Mouse (Mus musculus) hindbrain, embryonic 10.5 days (tissue): Measurements from ENCODE around the gene Slc22a5. TPM values are rescaled to one million over a fixed set of nuclear protein-coding genes. Genes with fewer than 3 reads are reported as not detected.

Experiments
- DNase-seq: peaks from one replicate; pipeline ENCODE4 v3.0.0-alpha.2; 2017; ENCODE audit warnings: low spot score
- H3K27ac ChIP-seq: fragments of 300-500 bp; sonication (generic); 2 replicates; pipeline ENCODE4 v1.5.1; 2016; ENCODE audit warnings: mild to moderate bottlenecking, moderate library complexity
- H3K27me3 ChIP-seq: fragments of 300-500 bp; sonication (generic); 2 replicates; pipeline ENCODE4 v1.6.1; 2016; ENCODE audit warnings: mild to moderate bottlenecking; ENCODE audit not compliant: poor library complexity, insufficient read depth, severe bottlenecking
- H3K36me3 ChIP-seq: fragments of 300-500 bp; sonication (generic); 2 replicates; pipeline ENCODE4 v1.6.1; 2016; ENCODE audit warnings: mild to moderate bottlenecking, moderate library complexity
- H3K4me1 ChIP-seq: fragments of 300-500 bp; sonication (generic); replicated peaks from 2 replicates; pipeline ENCODE4 v1.6.1; 2016; ENCODE audit warnings: mild to moderate bottlenecking
- H3K4me3 ChIP-seq: fragments of 300-500 bp; sonication (generic); 2 replicates; pipeline ENCODE4 v1.5.1; 2016; ENCODE audit warnings: mild to moderate bottlenecking, moderate library complexity
- H3K9me3 ChIP-seq: fragments of 300-500 bp; sonication (generic); 2 replicates; pipeline ENCODE4 v1.6.1; 2016; ENCODE audit warnings: mild to moderate bottlenecking, moderate library complexity
- WGBS: fragments of 180-500 bp; shearing (Covaris S2); methylation state at CpG from one replicate; pipeline ENCODE4 v1.1.7; 2016; 5-methylcytosine and 5-hydroxymethylcytosine counted together
- polyA plus RNA-seq: library from polyadenylated mRNA; unstranded; fragments of >200 nt; fragmentation: Nextera tagmentation; extraction: Ambion mirVana; gene quantifications from 2 replicates; pipeline ENCODE4 v1.2.1, GENCODE M21; 2016

Gene Slc22a5
- polyA plus RNA-seq, 1 experiment from 2014 or later: 6.3 TPM

- Histone ChIP-seq H3K9me3 (no peaks in the 10 kb centered on the region), H3K4me3 (no peak overlapping the region), H3K27me3 (no peaks in the 10 kb centered on the region), H3K4me1 (peaks cover 3% of the 10 kb centered on the region; the same call in 1 of the 2 replicates), H3K36me3 (no peaks in the 10 kb centered on the region), H3K27ac (no peak overlapping the region)
- WGBS: 93% methylated on average over 13 of the region's 13 CpGs
- no peak for DNase-seq
Observed at GRCm38 (mm10) chr11:53820516-53821170, 70.8 kb downstream of the Slc22a5 start.

GRCm38 (mm10) chr11:53819511-53819910 lies 71.9 kb downstream of the Slc22a5 start:
- Histone ChIP-seq H3K36me3 (no peaks in the 10 kb centered on the region), H3K27me3 (no peaks in the 10 kb centered on the region), H3K4me1 (peaks cover 3% of the 10 kb centered on the region; the same call in 1 of the 2 replicates), H3K4me3 (no peak overlapping the region), H3K9me3 (no peaks in the 10 kb centered on the region), H3K27ac (no peak overlapping the region)
- no peak for DNase-seq
- 87% methylated on average over 6 of the region's 6 CpGs for WGBS

GRCm38 (mm10) chr11:53818794-53819193 lies 72.7 kb downstream of the Slc22a5 start:
- H3K27me3 ChIP-seq: no peaks in the 10 kb centered on the region
- H3K4me3 ChIP-seq: no peak overlapping the region
- peaks cover 3% of the 10 kb centered on the region; the same call in 1 of the 2 replicates for H3K4me1 ChIP-seq
- 67% methylated on average over 6 of the region's 6 CpGs for WGBS
- DNase-seq: no peak
- no peak overlapping the region for H3K27ac ChIP-seq
- no peaks in the 10 kb centered on the region for H3K9me3 ChIP-seq
- H3K36me3 ChIP-seq: no peaks in the 10 kb centered on the region

GRCm38 (mm10) chr11:53816841-53817375 lies 74.6 kb downstream of the Slc22a5 start:
- Histone ChIP-seq H3K4me3 (no peak overlapping the region), H3K27ac (no peak overlapping the region), H3K9me3 (no peaks in the 10 kb centered on the region), H3K27me3 (no peaks in the 10 kb centered on the region), H3K36me3 (no peaks in the 10 kb centered on the region), H3K4me1 (peaks cover 3% of the 10 kb centered on the region; the same call in 1 of the 2 replicates)
- 94% methylated on average over 5 of the region's 5 CpGs for WGBS
- DNase-seq: no peak

- H3K36me3 ChIP-seq: no peaks in the 10 kb centered on the region
- DNase-seq: no peak
- WGBS: 74% methylated on average over 3 of the region's 3 CpGs
- H3K4me1 ChIP-seq: no peaks in the 10 kb centered on the region; the same call in 1 of the 2 replicates
- no peak overlapping the region for H3K4me3 ChIP-seq
- H3K27ac ChIP-seq: no peak overlapping the region
- H3K27me3 ChIP-seq: no peaks in the 10 kb centered on the region
- H3K9me3 ChIP-seq: no peaks in the 10 kb centered on the region
Observed at GRCm38 (mm10) chr11:53814810-53815209, 76.7 kb downstream of the Slc22a5 start.

Other genes starting within 250 kb of the Slc22a5 start
- 13.7 and 21.9 TPM in 2 replicates for gene Rad50, start 184.3 kb downstream of the Slc22a5 start, polyA plus RNA-seq
- not detected in 2 replicates for gene Il5, start 170.9 kb downstream of the Slc22a5 start, polyA plus RNA-seq
- gene Irf1, start 121.6 kb downstream of the Slc22a5 start, polyA plus RNA-seq: 3.6 and 4.2 TPM in 2 replicates
- not detected in 2 replicates for gene Gm17334, start 118.5 kb downstream of the Slc22a5 start, polyA plus RNA-seq
- gene Gm12216, start 32.4 kb downstream of the Slc22a5 start, polyA plus RNA-seq: 0.21 TPM in 1 of 2 replicates, not detected in the other
- gene Slc22a21, start 88.7 kb upstream of the Slc22a5 start, polyA plus RNA-seq: 2.0 and 2.4 TPM in 2 replicates
- 1.2 and 2.2 TPM in 2 replicates for gene Slc22a4, start 136.4 kb upstream of the Slc22a5 start, polyA plus RNA-seq
- 54.3 and 60.9 TPM in 2 replicates for gene Pdlim4, start 177.4 kb upstream of the Slc22a5 start, polyA plus RNA-seq
- gene P4ha2, start 208.4 kb upstream of the Slc22a5 start, polyA plus RNA-seq: 22.7 and 25.0 TPM in 2 replicates